Mouse (Mus musculus): ENCODE data around the gene Usp19.
A peak's percentile ranks its signal among the peaks of the same experiment; 100 is the strongest.

The Usp19 gene

GRCm38 (mm10) chr9:108499943-108500342, 9.5 kb downstream of the Usp19 start:
- DNase-seq: no peak

GRCm38 (mm10) chr9:108506901-108507300, 16.5 kb downstream of the Usp19 start:
- DNase-seq: no peak

- peak; percentile 96 for DNase-seq
These were observed 17.4 kb downstream of the Usp19 start, which contains the start of gene Qars for GRCm38 (mm10) chr9:108507619-108508434. Qars (plus strand) TSS chr9:108507706.

- no peak for DNase-seq
These were observed 18.4 kb downstream of the Usp19 start for GRCm38 (mm10) chr9:108508776-108509175.

GRCm38 (mm10) chr9:108516380-108517251, 26.2 kb downstream of the Usp19 start, which contains the start of gene Qrich1:
Qrich1 (plus strand) TSS chr9:108516806.
- DNase-seq: peak; percentile 97

- DNase-seq: peak; percentile 84
These were observed 27.0 kb downstream of the Usp19 start for GRCm38 (mm10) chr9:108517253-108517930.

GRCm38 (mm10) chr9:108517931-108518332, 27.5 kb downstream of the Usp19 start:
- DNase-seq: no peak

GRCm38 (mm10) chr9:108521604-108522003, 31.2 kb downstream of the Usp19 start:
- DNase-seq: no peak

GRCm38 (mm10) chr9:108523341-108523740, 32.9 kb downstream of the Usp19 start:
- DNase-seq: no peak

GRCm38 (mm10) chr9:108525400-108525799, 35.0 kb downstream of the Usp19 start:
- no peak for DNase-seq

- DNase-seq: no peak
These were observed 40.6 kb downstream of the Usp19 start for GRCm38 (mm10) chr9:108530954-108531353.

GRCm38 (mm10) chr9:108531496-108531895, 41.1 kb downstream of the Usp19 start:
- no peak for DNase-seq

- DNase-seq: no peak
These were observed 50.4 kb downstream of the Usp19 start for GRCm38 (mm10) chr9:108540846-108541245.

GRCm38 (mm10) chr9:108545986-108546385, 55.6 kb downstream of the Usp19 start:
- no peak for DNase-seq

GRCm38 (mm10) chr9:108546875-108547274, 56.5 kb downstream of the Usp19 start:
- DNase-seq: no peak

Data from kidney, adult 18-20 months (tissue).